Mouse (Mus musculus) spleen, adult 2 months (tissue): ENCODE measurements around the gene Fam83b.

Source experiments
- CTCF ChIP-seq: fragments of 200-500 bp; IDR thresholded peaks from 2 replicates; pipeline ENCODE4 v1.5.1; 2011; ENCODE audit warnings: mild to moderate bottlenecking, inconsistent platforms; ENCODE audit not compliant: insufficient read depth, insufficient read length, insufficient replicate concordance; ENCODE audit errors: extremely low read depth
- POLR2A ChIP-seq: fragments of 200-500 bp; IDR thresholded peaks from 2 replicates; pipeline ENCODE4 v1.6.1; 2011; ENCODE audit warnings: low read depth, low read length, inconsistent platforms

- TF ChIP-seq CTCF (no peak), POLR2A (no peak)
These were observed 27.6 kb downstream of the Fam83b start for GRCm38 (mm10) chr9:76539271-76539670.
